Mouse (Mus musculus) CD8-positive naive resting alpha-beta T cell, adult 2 months (primary cell): Measurements from ENCODE around the gene S1pr2.
"Not testable (repeated sequence)": the region's sequence is repeated elsewhere in the genome, so short reads cannot be mapped to it uniquely, and the experiment has no call there.

Experiments used
- DNase-seq, 2 experiments: peaks; one replicate each; pipeline ENCODE4 v3.0.0; 2022; ENCODE audit warnings: low read depth in 2 of 2, low spot score in 2 of 2

S1pr2 gene

GRCm38 (mm10) chr9:20976216-20976960, at the start of gene S1pr2:
TSS of gene S1pr2 (minus strand) at chr9:20976781.
- peak; percentile 41 to 55 for DNase-seq

GRCm38 (mm10) chr9:21025258-21025810, 48.8 kb upstream of the S1pr2 start:
- no peak for DNase-seq

GRCm38 (mm10) chr9:21022726-21023125, 46.1 kb upstream of the S1pr2 start:
- no peak for DNase-seq

GRCm38 (mm10) chr9:21022288-21022687, 45.7 kb upstream of the S1pr2 start:
- no peak for DNase-seq

- DNase-seq = no peak
Measured at GRCm38 (mm10) chr9:21021363-21021762, 44.8 kb upstream of the S1pr2 start.

GRCm38 (mm10) chr9:21018600-21018999, 42.0 kb upstream of the S1pr2 start:
- DNase-seq = no peak

- DNase-seq = no peak
Measured at GRCm38 (mm10) chr9:21017177-21017575, 40.6 kb upstream of the S1pr2 start.

GRCm38 (mm10) chr9:21016331-21017176, 40.0 kb upstream of the S1pr2 start:
- no peak for DNase-seq

GRCm38 (mm10) chr9:21015571-21016130, 39.1 kb upstream of the S1pr2 start, which contains the start of gene Icam1:
TSS of gene Icam1 (plus strand) at chr9:21015985.
- DNase-seq = peak; percentile 80 to 84

- peak in 1 of 2 experiments; percentile 36 for DNase-seq
Measured at GRCm38 (mm10) chr9:21014691-21015570, 38.4 kb upstream of the S1pr2 start.

GRCm38 (mm10) chr9:21012368-21012767, 35.8 kb upstream of the S1pr2 start:
- no peak for DNase-seq

- no peak for DNase-seq
Measured at GRCm38 (mm10) chr9:21011846-21012312, 35.3 kb upstream of the S1pr2 start.

GRCm38 (mm10) chr9:21010939-21011541, 34.5 kb upstream of the S1pr2 start:
- not testable (repeated sequence) for DNase-seq

GRCm38 (mm10) chr9:21010362-21010761, 33.8 kb upstream of the S1pr2 start:
- DNase-seq = no peak

GRCm38 (mm10) chr9:21008007-21008406, 31.4 kb upstream of the S1pr2 start:
- no peak for DNase-seq

- DNase-seq = no peak
Measured at GRCm38 (mm10) chr9:21007313-21007952, 30.9 kb upstream of the S1pr2 start.

- peak; percentile 75 to 79 for DNase-seq
Measured at GRCm38 (mm10) chr9:21002627-21003551, 26.3 kb upstream of the S1pr2 start, which contains the start of gene Mrpl4. TSS of gene Mrpl4 (plus strand) at chr9:21002738.

GRCm38 (mm10) chr9:21002270-21002626, 25.7 kb upstream of the S1pr2 start:
- DNase-seq = no peak
